Mouse (Mus musculus) common myeloid progenitor, adult 5-6 weeks (primary cell): ENCODE measurements around the gene Selenoo. TPM values are rescaled to one million over a fixed set of nuclear protein-coding genes. Genes with fewer than 3 reads are reported as not detected.

ENCODE experiments used
- ATAC-seq: replicated peaks from 2 replicates; pipeline ENCODE4 v1.8.0; 2016; ENCODE audit warnings: low read depth, mild to moderate bottlenecking, moderate TSS enrichment, inconsistent platforms; ENCODE audit not compliant: poor library complexity, severe bottlenecking
- total RNA-seq: library from RNA; stranded (forward); fragments of 200-1000, 187-1606 nt; gene quantifications from 2 replicates; pipeline ENCODE4 v1.2.3, GENCODE M21; 2017

Gene Selenoo
- total RNA-seq, 1 experiment from 2014 or later, result 14.2 TPM

DNA sequence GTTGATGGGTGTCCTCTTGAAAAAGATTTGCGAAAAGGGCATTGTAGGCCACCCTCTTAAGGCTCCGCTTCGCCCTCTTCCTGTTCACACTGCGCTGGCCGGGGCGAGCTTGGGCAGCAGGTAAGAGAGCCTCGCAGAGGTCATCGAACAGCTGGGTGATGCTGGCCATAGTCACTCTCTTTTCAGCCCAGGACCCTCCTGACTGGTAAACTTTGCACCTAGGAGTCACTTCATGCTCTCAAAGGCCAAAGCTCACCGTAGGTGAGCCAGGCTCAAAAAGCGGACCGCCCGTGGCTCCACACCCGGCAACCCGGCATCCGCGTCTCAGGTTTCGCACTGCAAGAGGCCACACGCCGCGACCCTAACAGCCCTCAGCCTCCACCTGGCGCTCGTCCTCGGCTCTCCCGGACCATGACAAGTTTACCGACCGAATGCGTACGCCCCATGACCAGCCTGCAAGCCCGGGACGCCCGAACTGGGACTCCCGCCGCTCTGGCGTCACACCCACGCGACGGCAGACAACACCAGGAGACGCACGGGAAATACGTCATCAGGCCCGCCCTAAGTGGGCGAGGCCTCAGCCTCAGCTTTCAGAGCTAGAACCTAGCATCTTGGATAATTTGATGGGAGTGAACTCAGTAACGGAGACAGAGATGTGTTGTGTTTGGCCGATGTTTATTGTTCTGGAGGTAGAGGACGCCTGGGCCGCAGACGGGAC lies 33.9 kb downstream of the Selenoo start, which contains the start of gene Tubgcp6:
Gene Tubgcp6, minus strand, starts transcription at position 464 of the 718 bp plus-strand sequence.
- ATAC-seq, result peak; percentile 96

DNA sequence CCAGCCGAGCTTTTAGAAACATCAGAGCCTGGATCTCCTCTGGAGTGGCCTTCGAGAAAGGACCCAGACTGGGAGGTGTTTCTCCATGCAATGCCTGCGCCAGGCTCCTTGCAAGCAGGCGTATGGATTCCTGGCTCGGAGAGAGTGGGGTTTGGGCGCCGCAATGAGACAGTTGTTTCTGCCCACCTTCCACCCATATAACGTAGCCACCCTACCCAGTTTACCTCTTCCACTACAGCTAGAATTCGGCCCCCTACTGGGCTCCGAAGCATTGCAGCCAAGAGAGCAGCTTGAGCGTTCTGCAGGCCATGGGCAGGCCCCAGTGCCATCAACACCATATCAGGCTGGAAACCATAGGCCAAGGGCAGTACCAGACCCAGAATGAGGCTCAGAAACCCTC lies 34.7 kb downstream of the Selenoo start:
- ATAC-seq, result no peak

DNA sequence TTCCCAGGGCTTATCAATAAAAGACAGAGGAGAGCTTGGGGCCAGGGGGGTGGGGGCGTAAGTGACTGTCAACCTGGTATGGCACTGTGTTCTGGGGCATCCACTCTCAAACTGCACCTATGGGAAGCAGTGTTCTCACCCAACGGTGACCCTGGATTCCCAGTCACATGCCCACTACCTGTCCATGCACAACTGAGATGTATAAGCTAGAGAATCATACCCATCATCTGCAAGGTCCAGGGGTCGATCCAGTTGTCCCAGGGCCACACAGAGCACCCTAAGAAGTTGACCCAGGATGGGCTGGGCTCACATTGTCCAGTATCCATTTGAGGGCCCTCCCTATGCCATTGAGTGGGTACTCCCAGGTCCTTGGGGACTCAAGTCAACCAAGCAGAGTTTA lies 35.4 kb downstream of the Selenoo start:
- ATAC-seq, result no peak

DNA sequence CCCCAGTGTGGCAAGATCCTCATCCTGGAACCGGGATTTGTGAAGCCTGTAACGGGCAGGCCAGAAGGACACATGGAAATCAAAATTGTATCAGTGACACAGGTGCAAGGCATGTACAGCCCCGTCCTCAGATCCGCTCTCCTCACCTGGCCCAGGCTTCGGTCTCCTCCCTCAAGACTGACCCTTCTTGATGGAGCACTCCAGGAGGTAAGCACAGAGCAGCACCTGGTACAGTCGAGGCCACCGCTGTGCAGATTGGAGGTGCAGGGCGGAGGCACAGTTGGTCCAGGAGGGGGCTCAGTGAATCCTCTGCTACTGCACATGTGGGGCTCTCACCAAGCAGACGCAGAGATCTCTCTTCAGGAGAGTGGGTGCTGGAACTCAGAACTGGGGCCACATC lies 36.5 kb downstream of the Selenoo start:
- no peak for ATAC-seq

DNA sequence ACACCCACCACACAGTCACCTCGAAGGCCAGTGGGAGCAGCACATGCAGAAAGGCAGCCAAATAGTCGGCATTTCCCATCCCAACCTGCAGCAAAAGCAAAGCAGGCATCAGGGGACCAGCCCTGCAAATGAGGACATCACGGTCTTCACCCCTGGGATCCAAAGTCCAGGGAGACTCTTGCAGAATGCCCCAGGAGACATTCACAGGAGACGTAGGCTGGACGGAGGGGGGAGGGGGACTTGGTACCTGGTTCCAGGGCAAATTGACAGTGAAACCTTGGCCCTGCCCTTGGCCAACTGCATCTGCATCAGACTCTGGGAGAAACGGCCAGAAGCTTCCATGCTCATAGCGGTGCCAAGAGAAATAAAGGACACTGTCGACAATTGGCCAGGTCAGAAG lies 37.7 kb downstream of the Selenoo start:
- no peak for ATAC-seq

DNA sequence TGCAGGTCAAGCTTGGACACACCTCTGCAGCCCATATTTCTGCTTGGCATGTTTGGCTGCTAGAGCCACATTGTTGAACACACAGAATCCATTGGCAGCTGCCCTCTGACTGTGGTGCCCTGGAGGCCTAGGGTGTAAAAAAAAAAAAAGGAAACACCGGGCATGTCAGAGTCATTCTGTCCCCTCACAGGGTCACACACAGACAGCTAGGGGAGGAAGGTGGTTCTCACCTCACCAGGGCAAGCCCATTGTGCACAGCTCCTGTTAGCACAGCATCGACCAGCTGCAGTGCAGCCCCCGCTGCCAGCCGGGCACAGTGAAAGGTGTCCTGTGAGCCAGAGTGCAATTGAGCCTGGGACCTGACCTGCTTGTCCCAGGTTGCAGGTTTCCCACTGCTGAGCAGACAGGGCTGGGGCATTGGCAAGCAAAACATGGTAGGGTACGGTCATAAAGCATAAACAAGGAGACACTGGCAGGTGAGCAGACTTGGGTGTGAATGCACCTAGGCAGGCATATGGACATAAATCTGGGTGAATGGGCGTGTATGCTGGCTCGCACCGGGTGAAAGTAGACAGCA lies 38.6 kb downstream of the Selenoo start:
- ATAC-seq, result no peak

DNA sequence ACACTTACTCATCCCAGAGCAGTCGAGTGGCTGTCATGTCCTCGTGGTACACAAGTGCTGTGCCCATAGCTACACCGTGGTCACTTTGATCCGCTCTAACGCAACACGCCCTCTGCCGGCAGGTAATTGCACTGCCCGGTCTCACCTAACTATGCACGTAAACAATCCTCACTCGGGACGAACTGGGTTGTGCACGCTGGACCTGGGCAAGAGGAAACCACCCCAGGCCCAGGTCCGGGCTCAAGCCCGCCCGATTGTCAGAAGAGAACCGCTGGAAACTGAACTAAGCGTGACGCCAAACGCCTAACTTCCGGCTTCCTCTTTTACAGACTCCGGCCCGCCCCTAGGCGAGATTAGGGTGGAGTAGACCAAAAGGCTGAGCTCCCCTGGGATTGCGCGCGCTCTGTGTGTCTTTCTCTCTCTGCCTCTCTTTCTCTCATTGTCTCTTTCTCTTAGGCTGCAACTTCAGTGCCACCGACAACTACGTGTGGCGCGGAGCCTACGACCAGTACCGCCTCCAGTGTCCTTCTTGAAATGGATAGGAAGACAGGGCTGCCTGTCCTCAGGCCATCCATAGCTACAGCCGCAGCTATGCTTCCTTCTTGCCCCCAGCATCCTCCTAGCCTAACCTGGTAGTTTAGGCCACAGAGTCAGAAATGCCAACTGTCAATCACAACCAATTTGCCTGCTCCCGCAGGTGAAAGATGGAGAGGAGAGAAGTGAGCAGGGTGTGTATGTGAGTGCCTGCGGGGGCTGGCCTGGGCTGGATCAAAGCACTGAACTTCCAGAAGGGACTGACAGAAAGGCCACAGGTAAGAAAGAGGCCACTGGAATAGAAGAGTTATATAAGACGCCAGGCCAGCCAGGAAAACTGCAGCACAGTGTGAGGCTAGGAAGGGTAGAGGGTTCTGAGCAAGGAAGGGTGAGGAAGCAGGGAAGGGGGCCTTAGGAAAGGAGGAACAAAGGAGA lies 39.8 kb downstream of the Selenoo start, which contains the start of gene Hdac10:
Gene Hdac10, minus strand, starts transcription at position 319 of the 969 bp plus-strand sequence.
- ATAC-seq, result peak; percentile 61

DNA sequence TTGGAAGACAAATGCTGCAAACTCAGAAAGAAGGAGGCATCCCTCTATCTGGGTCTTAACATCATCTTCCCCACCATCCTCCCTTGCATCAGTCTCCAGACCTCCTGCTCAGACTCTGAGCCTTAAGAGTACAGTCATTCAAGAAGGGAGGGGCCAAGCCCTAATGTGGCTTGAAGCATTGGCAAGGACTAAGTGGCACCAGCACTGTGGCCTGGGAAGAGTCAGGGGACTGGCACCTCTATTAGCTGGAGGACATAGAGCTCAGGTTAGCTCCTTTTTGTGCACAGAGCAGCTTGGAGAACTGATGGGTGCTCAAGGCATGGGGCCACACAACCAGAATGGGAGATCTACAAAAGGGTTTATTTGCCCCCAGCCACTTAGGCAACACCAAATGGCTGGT lies 41.4 kb downstream of the Selenoo start:
- no peak for ATAC-seq

DNA sequence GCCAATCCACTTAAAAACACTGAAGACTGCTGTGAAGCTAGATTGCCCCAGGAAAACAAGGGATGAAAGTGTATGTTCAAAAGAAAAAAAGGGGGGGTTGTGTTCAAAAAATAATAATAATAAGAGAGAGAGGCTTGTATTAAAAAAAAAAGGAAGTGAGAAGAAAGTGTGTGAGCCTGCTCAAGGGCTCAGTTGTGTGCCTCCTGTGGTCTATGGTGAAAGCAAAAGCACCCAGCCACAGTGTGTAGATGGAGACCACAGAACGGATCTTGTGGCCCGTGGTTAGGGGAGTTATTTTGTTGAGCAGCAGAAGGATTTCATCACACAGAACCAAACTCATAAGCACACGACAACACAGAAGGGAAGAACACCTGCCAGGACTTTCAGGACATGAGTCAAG lies 42.4 kb downstream of the Selenoo start:
- ATAC-seq, result peak; percentile 82

DNA sequence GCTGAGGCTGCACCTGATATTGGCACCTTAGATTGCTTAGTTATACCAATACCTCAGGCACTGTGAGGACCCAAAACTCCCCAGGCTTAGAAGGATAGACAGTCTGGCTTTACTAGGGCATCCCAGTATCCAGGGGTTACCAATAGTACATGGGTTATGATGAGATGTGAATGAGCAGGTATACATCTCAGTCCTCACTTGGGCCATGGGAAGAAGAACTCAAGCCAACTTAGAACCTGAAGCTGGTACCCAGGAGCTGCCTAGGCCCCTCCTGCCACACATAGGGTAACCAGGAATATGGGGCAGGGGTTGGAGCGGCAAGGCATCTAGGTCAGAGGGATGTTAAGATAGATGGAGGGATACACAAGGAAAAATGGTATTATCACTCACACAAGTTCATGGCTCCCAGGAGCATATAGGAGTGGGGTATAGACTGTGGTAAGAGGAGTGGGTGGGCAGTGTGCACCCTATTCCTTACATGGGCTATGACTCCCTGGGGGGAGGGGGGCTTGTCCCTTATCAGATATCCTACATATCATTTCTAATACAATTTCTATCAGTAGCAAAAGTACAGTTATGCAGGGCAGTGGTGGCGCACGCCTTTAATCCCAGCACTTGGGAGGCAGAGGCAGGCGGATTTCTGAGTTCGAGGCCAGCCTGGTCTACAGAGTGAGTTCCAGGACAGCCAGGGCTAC lies 47.7 kb downstream of the Selenoo start:
- no peak for ATAC-seq

DNA sequence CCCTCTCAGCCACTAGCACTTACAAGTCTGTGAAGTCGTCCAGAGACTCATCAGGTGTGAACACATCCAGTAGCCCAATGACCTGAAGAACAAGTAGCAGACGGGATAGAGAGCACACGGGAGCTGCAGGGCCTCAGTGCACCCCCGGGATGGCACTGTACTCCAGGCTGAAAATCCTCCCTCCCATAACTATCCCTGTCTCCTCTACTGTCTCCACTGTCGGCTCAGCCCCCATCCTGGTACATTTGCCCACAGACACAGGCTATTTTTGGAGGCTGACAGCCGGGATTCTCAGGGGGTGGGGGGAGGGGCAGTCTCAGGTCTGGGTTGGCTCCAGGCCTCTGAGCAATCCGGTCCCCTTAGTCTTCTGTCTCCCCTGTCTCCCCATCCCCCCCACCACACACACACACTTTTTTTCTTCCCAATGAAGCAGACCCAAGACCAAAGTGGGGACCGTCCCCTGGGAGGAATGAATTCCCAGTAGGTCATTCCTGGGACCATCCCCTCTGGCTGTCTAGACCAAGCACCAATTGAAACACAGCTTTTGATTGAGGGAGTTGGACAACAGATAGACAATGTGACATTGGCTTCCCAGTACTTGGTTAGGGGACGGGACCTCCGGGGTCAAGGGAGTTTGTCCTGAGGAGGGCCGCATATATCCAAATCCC lies 48.6 kb downstream of the Selenoo start:
- ATAC-seq, result no peak

DNA sequence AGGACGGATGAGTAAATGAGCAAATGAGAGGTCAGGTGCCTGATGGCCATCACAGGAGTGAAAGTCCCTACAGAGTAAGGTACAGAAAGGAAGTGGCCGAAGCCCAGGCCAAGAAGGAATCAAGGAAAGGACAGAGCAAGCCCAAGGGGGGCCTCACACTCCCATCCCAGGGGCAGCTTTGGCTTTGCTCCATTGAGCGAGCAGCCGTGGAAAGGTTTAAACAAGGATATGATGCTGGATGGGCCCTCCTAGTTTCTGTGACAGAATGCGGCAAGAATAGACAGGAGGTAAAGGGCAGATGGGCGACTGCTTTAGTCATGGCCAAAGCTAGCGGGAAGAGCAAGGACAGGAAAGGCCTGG lies 49.1 kb downstream of the Selenoo start:
- no peak for ATAC-seq

DNA sequence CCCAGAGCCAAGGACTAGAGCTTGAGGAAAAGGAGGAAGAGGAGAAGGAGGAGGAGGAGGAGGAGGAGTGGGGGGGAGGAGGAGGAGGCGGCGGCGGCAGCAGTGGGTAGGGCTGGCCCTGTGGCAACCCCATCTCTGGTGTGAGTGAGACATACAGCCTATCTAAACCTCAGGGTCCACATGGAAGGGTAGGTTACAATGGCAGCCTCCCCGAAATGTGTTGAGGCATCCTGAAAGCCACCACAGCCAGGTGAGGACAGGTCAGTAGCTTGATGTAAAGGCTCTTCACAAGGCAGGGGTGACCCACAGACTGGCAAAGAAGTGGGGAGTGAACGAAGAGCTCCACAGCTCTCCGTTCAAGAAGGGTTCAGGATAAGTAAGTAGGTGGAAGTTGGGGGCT lies 49.6 kb downstream of the Selenoo start:
- no peak for ATAC-seq

DNA sequence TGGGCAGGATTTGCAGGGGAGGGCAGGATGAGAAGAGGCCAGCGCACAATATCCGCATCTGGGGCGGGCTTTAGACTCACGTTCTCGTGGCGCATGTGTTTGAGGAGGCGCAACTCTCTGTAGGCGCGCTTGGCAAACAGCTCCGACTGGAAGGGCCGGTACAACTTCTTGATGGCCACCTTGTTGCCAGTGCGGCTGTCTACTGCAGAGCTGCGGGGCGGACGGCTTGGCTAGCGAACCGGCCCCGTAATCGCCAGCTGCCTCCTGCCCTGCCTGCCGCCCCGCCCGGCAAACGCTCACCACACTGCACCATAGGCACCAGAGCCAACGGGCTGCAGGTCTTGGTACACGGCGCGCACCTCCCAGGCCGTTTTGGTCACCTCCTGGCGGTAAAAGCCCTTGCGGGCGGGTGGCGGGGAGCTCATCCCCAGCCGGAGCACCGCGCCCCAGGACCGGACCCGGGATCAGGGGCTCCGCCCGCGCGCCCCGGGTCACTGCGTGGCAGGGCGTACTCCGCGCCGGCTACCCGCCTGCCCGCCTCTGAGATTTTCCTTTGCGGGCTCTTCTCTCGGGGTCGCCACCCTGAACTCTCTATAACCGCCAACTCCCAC lies 51.3 kb downstream of the Selenoo start:
- no peak for ATAC-seq

DNA sequence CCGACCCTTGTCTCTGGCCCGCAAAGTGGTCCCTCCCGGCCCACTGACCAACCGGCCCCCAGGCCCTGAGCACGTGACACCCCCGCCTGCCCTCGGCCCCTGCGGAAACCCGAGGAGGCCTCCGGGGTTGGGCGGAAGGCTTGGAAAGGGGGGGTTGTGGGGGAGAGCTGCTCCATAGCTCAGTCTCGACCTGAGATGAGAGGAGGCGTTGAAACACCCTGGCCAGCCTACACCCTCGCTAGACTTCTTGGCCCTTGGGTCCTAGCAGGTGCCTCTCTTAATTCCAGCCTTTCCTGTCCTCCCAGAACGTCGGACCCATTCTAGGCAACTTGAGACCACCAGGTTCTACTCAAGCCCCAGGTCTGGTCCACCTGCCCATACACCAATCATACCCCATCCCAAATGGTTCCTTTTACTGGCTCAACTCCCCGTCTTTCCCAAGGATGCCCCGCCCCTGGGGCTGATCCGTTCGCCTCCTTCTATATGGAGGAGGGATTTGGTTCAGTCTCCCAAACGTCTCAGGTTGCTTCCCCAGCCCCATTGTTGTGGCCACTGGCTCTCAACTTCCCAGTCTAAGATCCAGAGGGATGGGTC lies 51.9 kb downstream of the Selenoo start, which contains the start of gene Mapk12:
Gene Mapk12, minus strand, starts transcription at position 45 of the 594 bp plus-strand sequence.
- 0 out of 2 replicates have a peak, but pooled peaks have one; percentile 10 for ATAC-seq

DNA sequence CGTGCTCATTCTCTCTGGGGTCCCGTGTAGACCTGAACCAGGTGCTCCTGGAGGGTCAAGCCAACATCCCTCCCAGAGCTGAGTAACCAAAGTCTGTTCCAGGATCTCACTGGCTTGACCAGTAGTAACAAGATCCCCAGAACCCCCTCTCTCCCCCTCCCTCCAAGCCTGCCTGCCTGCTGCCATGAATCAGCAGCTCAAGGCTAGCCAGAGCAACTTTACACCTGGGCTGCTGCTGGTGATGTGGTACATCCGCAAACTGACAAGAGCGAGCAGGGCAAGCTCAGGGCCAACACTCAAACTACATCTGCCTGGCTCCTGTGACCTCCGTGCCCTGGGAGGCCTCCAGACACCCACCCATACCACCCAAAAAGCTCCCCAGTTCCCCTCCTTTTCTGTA lies 52.6 kb downstream of the Selenoo start:
- ATAC-seq, result no peak

DNA sequence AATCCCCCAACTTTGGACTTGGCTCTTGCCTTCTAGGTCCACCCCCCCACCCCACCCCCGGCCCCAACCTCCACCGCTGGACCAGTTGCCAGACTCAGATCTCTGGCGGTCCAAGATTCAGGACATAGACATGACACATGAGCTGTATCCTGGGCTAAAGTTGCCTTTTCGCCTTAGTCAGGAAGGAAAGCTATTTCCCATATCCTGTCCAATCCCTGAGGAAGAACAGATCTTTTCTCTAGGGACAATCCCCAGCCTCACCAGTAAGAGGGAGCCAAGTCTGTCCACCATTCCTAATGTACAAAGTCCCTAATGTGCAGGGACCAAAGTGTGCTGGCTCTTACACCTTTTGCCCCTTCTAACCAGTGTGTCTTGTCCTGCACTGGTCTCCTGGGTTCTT lies 53.0 kb downstream of the Selenoo start:
- ATAC-seq, result no peak

DNA sequence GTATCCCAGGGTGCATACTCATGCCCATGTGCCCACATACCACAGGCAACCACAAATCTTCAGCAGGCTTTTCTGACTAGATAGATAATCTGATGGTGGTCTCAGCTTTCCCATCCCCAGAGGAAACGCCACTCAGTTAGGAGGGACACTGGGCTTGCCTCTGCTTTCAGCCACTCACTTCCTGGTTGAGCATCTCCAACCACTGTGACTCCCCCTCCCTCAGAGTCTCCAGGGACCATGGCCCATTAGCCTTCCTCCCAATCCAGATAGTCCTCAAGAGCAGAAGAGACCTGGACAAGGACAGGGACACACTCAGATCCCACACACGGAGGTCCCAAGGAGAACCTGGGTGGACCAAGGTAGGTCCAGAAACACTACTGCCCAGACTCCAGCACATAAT lies 54.2 kb downstream of the Selenoo start:
- no peak for ATAC-seq

DNA sequence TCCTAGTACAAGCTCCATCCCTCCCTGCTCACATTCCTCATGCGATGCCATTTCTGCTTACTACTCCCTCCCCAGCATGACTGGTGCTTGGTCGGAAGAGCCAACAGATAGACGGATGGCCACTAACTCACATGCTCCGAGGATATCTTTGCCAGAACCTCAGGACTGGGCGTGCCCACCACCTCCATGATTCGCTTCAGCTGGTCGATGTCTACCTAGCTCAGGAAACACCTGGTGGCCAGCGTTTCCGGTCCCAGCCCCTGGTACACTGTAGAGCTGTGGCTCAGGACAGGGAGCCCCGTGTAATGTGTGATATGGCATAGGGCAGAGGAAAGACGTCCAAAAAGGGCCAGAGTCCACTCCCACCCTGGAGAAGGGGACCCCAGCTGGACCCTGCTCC lies 56.1 kb downstream of the Selenoo start:
- ATAC-seq, result no peak
